Mouse (Mus musculus) heart, embryonic 14.5 days (tissue): ENCODE results near the gene Cenpv. TPM values are rescaled to one million over a fixed set of nuclear protein-coding genes. Genes with fewer than 3 reads are reported as not detected.

Experiments used
- ATAC-seq: fragments of 200-750 bp; cut with Nextera tagmentation; 2 replicates; pipeline ENCODE4 v1.8.0; 2017; ENCODE audit warnings: low read depth, moderate TSS enrichment; ENCODE audit not compliant: insufficient number of reproducible peaks, insufficient read depth, low FRiP score
- H3K27ac ChIP-seq, 2 experiments: fragments of 200-500 bp in 1 of 2; fragments of 300-500 bp in 1 of 2; sonication (generic) in 1 of 2; replicated peaks in 1 of 2; 2 replicates each; pipeline ENCODE4 v1.5.1; 2012 to 2014; ENCODE audit warnings: low read depth in 2 of 2, low read length in 2 of 2, control low read depth in 1 of 2, mild to moderate bottlenecking in 1 of 2, mixed read lengths in 1 of 2; ENCODE audit not compliant: control insufficient read depth in 1 of 2, insufficient read depth in 1 of 2
- H3K27me3 ChIP-seq: fragments of 300-500 bp; sonication (generic); 2 replicates; pipeline ENCODE4 v1.6.1; 2014; ENCODE audit warnings: mild to moderate bottlenecking, low read length, control low read depth; ENCODE audit not compliant: control insufficient read depth, insufficient read depth
- H3K36me3 ChIP-seq: fragments of 300-500 bp; sonication (generic); 2 replicates; pipeline ENCODE4 v1.6.1; 2014; ENCODE audit warnings: mild to moderate bottlenecking, control low read depth, low read length, mixed read lengths; ENCODE audit not compliant: control insufficient read depth, insufficient read depth
- H3K4me1 ChIP-seq, 2 experiments: fragments of 200-500 bp in 1 of 2; fragments of 300-500 bp in 1 of 2; sonication (generic) in 1 of 2; 2 replicates each; pipeline ENCODE4 v1.6.1; 2012 to 2014; ENCODE audit warnings: low read length in 2 of 2, control low read depth in 1 of 2, mixed read lengths in 1 of 2; ENCODE audit not compliant: control insufficient read depth in 2 of 2, insufficient read depth in 2 of 2
- H3K4me2 ChIP-seq: fragments of 300-500 bp; sonication (generic); 2 replicates; pipeline ENCODE4 v1.6.1; 2014; ENCODE audit warnings: mild to moderate bottlenecking, low read length
- H3K4me3 ChIP-seq, 2 experiments: fragments of 200-500 bp in 1 of 2; fragments of 300-500 bp in 1 of 2; sonication (generic) in 1 of 2; 2 replicates each; pipeline ENCODE4 v1.5.1; 2012 to 2014; ENCODE audit warnings: low read length in 2 of 2, mild to moderate bottlenecking in 2 of 2, control low read depth in 1 of 2, low read depth in 1 of 2, moderate library complexity in 1 of 2; ENCODE audit not compliant: control insufficient read depth in 1 of 2, insufficient read depth in 1 of 2
- H3K9ac ChIP-seq: fragments of 300-500 bp; sonication (generic); 2 replicates; pipeline ENCODE4 v1.6.1; 2014; ENCODE audit warnings: mild to moderate bottlenecking, low read length
- H3K9me3 ChIP-seq: fragments of 300-500 bp; sonication (generic); 2 replicates; pipeline ENCODE4 v1.6.1; 2016; ENCODE audit warnings: low read length, control low read depth; ENCODE audit not compliant: control insufficient read depth
- WGBS: fragments of 180-500 bp; shearing (Covaris S2); extraction: QIAGEN DNeasy Blood & Tissue Kit; methylation state at CpG from one replicate; pipeline ENCODE4 v1.1.7; 2014; 5-methylcytosine and 5-hydroxymethylcytosine counted together
- polyA plus RNA-seq: library from polyadenylated mRNA; unstranded; fragments of >200 nt; fragmentation: Nextera tagmentation; extraction: Ambion mirVana; gene quantifications from 2 replicates; pipeline ENCODE4 v1.2.1, GENCODE M21; 2014

The Cenpv gene
- polyA plus RNA-seq, 1 experiment from 2014 or later, result 37.7 TPM

DNA sequence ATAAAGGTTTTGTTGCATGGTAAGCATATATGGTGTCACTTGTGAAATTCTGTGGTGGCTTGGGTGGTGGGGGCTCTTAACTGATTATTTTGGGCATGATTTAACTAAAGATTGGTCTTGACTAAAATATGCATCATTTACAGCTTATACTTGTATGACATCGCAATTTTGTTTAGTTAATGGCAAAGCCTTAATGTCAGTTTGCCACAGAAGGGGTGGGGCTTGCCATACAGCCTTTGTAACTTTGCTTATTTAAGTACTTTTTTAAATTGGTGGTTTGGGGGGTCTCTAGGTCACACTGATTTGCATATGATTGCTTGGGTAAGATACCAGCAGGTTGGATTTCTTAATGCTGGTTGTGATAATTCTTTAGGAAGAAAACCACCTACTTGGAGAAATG is 14.1 kb upstream of the Cenpv start:
- no peak overlapping the region for H3K27ac ChIP-seq
- H3K4me2 ChIP-seq, result peak overlapping the region; percentile 98
- 27% methylated on average over 1 of the region's 1 CpGs for WGBS
- H3K4me1 ChIP-seq, result peaks cover 2 to 24% of the 10 kb centered on the region in 2 experiments; a peak in 3 of 4 replicates
- H3K27me3 ChIP-seq, result no peaks in the 10 kb centered on the region
- H3K9me3 ChIP-seq, result no peaks in the 10 kb centered on the region
- peak overlapping the region; percentile 76 for H3K9ac ChIP-seq
- peak overlapping the region; percentile 45 to 56 for H3K4me3 ChIP-seq
- ATAC-seq, result no peak
- H3K36me3 ChIP-seq, result peaks cover 21% of the 10 kb centered on the region

- Histone ChIP-seq H3K36me3 (peaks cover 21% of the 10 kb centered on the region), H3K4me1 (peaks cover 2 to 24% of the 10 kb centered on the region in 2 experiments; a peak in 3 of 4 replicates), H3K27ac (peak overlapping the region; percentile 92 to 93), H3K9ac (peak overlapping the region; percentile 85), H3K9me3 (no peaks in the 10 kb centered on the region), H3K4me2 (peak overlapping the region; percentile 54), H3K27me3 (no peaks in the 10 kb centered on the region), H3K4me3 (peak overlapping the region; percentile 57 to 84)
- ATAC-seq, result peak; percentile 82
- WGBS, result under 1% methylated on average over 58 of the region's 58 CpGs
These were observed 12.4 kb upstream of the Cenpv start for GRCm38 (mm10) chr11:62551226-62552119.

GRCm38 (mm10) chr11:62550727-62551225 is 11.7 kb upstream of the Cenpv start, which contains the start of gene Ubb:
Ubb (plus strand) TSS chr11:62551171.
- Histone ChIP-seq H3K27me3 (no peaks in the 10 kb centered on the region), H3K36me3 (peaks cover 21% of the 10 kb centered on the region), H3K4me1 (peaks cover 2 to 24% of the 10 kb centered on the region in 2 experiments; a peak in 3 of 4 replicates), H3K9ac (peak within 1 kb of the TSS; percentile 86), H3K9me3 (no peaks in the 10 kb centered on the region), H3K27ac (peak within 1 kb of the TSS; percentile 92 to 93), H3K4me2 (peak within 1 kb of the TSS; percentile 86), H3K4me3 (peak within 1 kb of the TSS; percentile 57 to 84)
- WGBS, result under 1% methylated on average over 39 of the region's 40 CpGs
- ATAC-seq, result peak; percentile 96

DNA sequence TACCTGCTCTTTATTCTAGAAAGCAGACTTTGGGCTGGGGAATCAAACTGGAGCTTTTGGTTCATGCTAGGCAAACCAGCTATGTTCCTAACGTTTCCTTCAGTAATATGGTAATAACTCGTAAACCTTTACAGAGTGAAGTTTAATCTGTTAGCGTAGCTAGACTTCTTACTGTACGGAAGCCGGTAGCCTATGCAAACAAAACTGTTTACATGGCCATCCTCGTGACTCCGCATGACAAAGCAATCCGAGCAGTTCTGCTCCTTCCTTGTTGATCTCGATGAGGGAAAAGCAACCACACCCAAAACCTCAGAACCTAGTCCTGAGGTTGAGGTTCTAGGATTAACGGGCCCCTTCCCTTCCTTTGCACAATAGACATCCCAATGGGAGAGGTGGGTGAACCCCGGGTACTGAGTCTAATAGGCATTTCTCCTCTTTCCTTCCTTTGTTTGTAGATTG is 11.2 kb upstream of the Cenpv start:
- 0 out of 2 replicates have a peak, but pooled peaks have one; percentile 24 for ATAC-seq
- WGBS, result 2% methylated on average over 11 of the region's 11 CpGs
- peak overlapping the region; percentile 57 to 81 for H3K4me3 ChIP-seq

GRCm38 (mm10) chr11:62549782-62550181 is 10.7 kb upstream of the Cenpv start:
- 16% methylated on average over 5 of the region's 5 CpGs for WGBS
- no peaks in the 10 kb centered on the region for H3K27me3 ChIP-seq
- peak overlapping the region; percentile 86 for H3K4me2 ChIP-seq
- H3K4me1 ChIP-seq, result peaks cover 2 to 20% of the 10 kb centered on the region in 2 experiments; a peak in 3 of 4 replicates
- no peaks in the 10 kb centered on the region for H3K9me3 ChIP-seq
- H3K27ac ChIP-seq, result peak overlapping the region in 1 of 2 experiments; percentile 92; a peak in 3 of 4 replicates
- H3K36me3 ChIP-seq, result peaks cover 19% of the 10 kb centered on the region
- peak overlapping the region in 1 of 2 experiments; percentile 57; a peak in 3 of 4 replicates for H3K4me3 ChIP-seq
- ATAC-seq, result no peak
- H3K9ac ChIP-seq, result peak overlapping the region; percentile 86

More for the DNA sequence above, 11.2 kb upstream of the Cenpv start:
- Histone ChIP-seq H3K4me1 (peaks cover 2 to 24% of the 10 kb centered on the region in 2 experiments; a peak in 3 of 4 replicates), H3K36me3 (peaks cover 21% of the 10 kb centered on the region), H3K9me3 (no peaks in the 10 kb centered on the region), H3K27me3 (no peaks in the 10 kb centered on the region), H3K9ac (peak overlapping the region; percentile 86), H3K4me2 (peak overlapping the region; percentile 86), H3K27ac (peak overlapping the region; percentile 92 to 93)

GRCm38 (mm10) chr11:62543991-62544390 is 4.9 kb upstream of the Cenpv start:
- Histone ChIP-seq H3K27ac (no peak overlapping the region), H3K4me3 (no peak overlapping the region), H3K4me1 (peaks cover 0 to 2% of the 10 kb centered on the region in 2 experiments; a peak in 1 of 4 replicates), H3K9me3 (no peaks in the 10 kb centered on the region), H3K36me3 (no peaks in the 10 kb centered on the region), H3K27me3 (no peaks in the 10 kb centered on the region), H3K9ac (no peak overlapping the region), H3K4me2 (no peak overlapping the region)
- ATAC-seq, result no peak
- 84% methylated on average over 3 of the region's 3 CpGs for WGBS

DNA sequence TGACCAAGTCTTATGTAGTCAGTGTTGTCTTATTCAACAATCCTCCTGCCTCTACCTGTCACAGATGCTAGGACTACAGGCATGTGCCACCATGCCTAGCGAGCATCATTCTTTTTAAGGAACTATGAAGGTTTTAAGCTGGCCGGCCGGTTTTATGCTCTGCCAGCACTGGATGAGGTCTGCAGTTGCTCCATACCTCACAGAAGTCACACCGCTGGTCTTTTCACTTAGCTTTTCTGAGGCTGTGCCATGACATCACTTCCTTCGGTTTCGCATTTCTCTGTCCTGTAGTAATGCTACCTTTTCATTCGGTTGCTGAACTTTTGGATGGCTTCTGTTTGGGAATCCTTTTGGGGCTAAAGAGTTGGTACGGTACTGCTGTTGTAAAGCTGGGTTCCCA is 2.5 kb upstream of the Cenpv start:
- peaks cover 7% of the 10 kb centered on the region in 2 experiments; a peak in 2 of 4 replicates for H3K4me1 ChIP-seq
- WGBS, result 79% methylated on average over 8 of the region's 8 CpGs
- H3K9me3 ChIP-seq, result no peaks in the 10 kb centered on the region
- H3K36me3 ChIP-seq, result no peaks in the 10 kb centered on the region
- 0 out of 2 replicates have a peak, but pooled peaks cover 4% of the 10 kb centered on the region for H3K27me3 ChIP-seq
- H3K27ac ChIP-seq, result no peak overlapping the region
- no peak overlapping the region for H3K4me3 ChIP-seq
- ATAC-seq, result no peak
- no peak overlapping the region for H3K4me2 ChIP-seq
- no peak overlapping the region for H3K9ac ChIP-seq
